Mouse (Mus musculus) splenic B cell, adult 2 months (primary cell): ENCODE measurements around the gene Bst1.
A peak's percentile ranks its signal among the peaks of the same experiment; 100 is the strongest.

ENCODE experiments used
- DNase-seq: peaks from one replicate; pipeline ENCODE4 v3.0.0-alpha.2; 2011; ENCODE audit warnings: low read depth, low spot score
- H3K27me3 ChIP-seq: 2 replicates; pipeline ENCODE4 v1.6.1; 2012; ENCODE audit warnings: mild to moderate bottlenecking, low read length, moderate library complexity, mixed read lengths; ENCODE audit not compliant: control insufficient read depth, poor library complexity, insufficient read depth, severe bottlenecking
- H3K36me3 ChIP-seq: 2 replicates; pipeline ENCODE4 v1.6.1; 2012; ENCODE audit warnings: mild to moderate bottlenecking, low read length, moderate library complexity, mixed read lengths; ENCODE audit not compliant: control insufficient read depth, poor library complexity, insufficient read depth, severe bottlenecking

Bst1 gene

GRCm38 (mm10) chr5:43827366-43827765 lies 8.7 kb downstream of the Bst1 start:
- no peaks in the 10 kb centered on the region for H3K36me3 ChIP-seq
- DNase-seq = no peak
- no peaks in the 10 kb centered on the region for H3K27me3 ChIP-seq

GRCm38 (mm10) chr5:43836590-43836989 lies 17.9 kb downstream of the Bst1 start:
- H3K36me3 ChIP-seq = no peaks in the 10 kb centered on the region
- H3K27me3 ChIP-seq = no peaks in the 10 kb centered on the region
- DNase-seq = peak; percentile 31

- H3K27me3 ChIP-seq = no peaks in the 10 kb centered on the region
- H3K36me3 ChIP-seq = no peaks in the 10 kb centered on the region
- peak; percentile 76 for DNase-seq
Measured at GRCm38 (mm10) chr5:43837372-43837771, 18.7 kb downstream of the Bst1 start.

- no peaks in the 10 kb centered on the region for H3K36me3 ChIP-seq
- no peaks in the 10 kb centered on the region for H3K27me3 ChIP-seq
- peak; percentile 87 for DNase-seq
Measured at GRCm38 (mm10) chr5:43841144-43842010, 22.7 kb downstream of the Bst1 start.

- Histone ChIP-seq H3K27me3 (no peaks in the 10 kb centered on the region), H3K36me3 (no peaks in the 10 kb centered on the region)
- DNase-seq = peak; percentile 63
Measured at GRCm38 (mm10) chr5:43842011-43842285, 23.3 kb downstream of the Bst1 start.

- DNase-seq = peak; percentile 65
- Histone ChIP-seq H3K27me3 (no peaks in the 10 kb centered on the region), H3K36me3 (no peaks in the 10 kb centered on the region)
Measured at GRCm38 (mm10) chr5:43842576-43843155, 24.0 kb downstream of the Bst1 start.

- Histone ChIP-seq H3K27me3 (no peaks in the 10 kb centered on the region), H3K36me3 (no peaks in the 10 kb centered on the region)
- no peak for DNase-seq
Measured at GRCm38 (mm10) chr5:43845083-43845482, 26.4 kb downstream of the Bst1 start.

GRCm38 (mm10) chr5:43845646-43846045 lies 27.0 kb downstream of the Bst1 start:
- no peaks in the 10 kb centered on the region for H3K27me3 ChIP-seq
- no peaks in the 10 kb centered on the region for H3K36me3 ChIP-seq
- DNase-seq = peak; percentile 73

GRCm38 (mm10) chr5:43846227-43846626 lies 27.5 kb downstream of the Bst1 start:
- no peak for DNase-seq
- no peaks in the 10 kb centered on the region for H3K27me3 ChIP-seq
- no peaks in the 10 kb centered on the region for H3K36me3 ChIP-seq

- DNase-seq = no peak
- Histone ChIP-seq H3K36me3 (0 out of 2 replicates have a peak, but pooled peaks cover 1% of the 10 kb centered on the region), H3K27me3 (no peaks in the 10 kb centered on the region)
Measured at GRCm38 (mm10) chr5:43847555-43847954, 28.9 kb downstream of the Bst1 start.

GRCm38 (mm10) chr5:43848275-43848674 lies 29.6 kb downstream of the Bst1 start:
- DNase-seq = no peak
- Histone ChIP-seq H3K36me3 (0 out of 2 replicates have a peak, but pooled peaks cover 1% of the 10 kb centered on the region), H3K27me3 (no peaks in the 10 kb centered on the region)

- Histone ChIP-seq H3K27me3 (no peaks in the 10 kb centered on the region), H3K36me3 (0 out of 2 replicates have a peak, but pooled peaks cover 1% of the 10 kb centered on the region)
- DNase-seq = peak; percentile 47
Measured at GRCm38 (mm10) chr5:43853096-43853867, 34.6 kb downstream of the Bst1 start.

GRCm38 (mm10) chr5:43853868-43854488 lies 35.3 kb downstream of the Bst1 start:
- peak; percentile 69 for DNase-seq
- H3K36me3 ChIP-seq = 0 out of 2 replicates have a peak, but pooled peaks cover 1% of the 10 kb centered on the region
- no peaks in the 10 kb centered on the region for H3K27me3 ChIP-seq

- peak; percentile 74 for DNase-seq
Measured at GRCm38 (mm10) chr5:43855769-43856168, 37.1 kb downstream of the Bst1 start.

More at GRCm38 (mm10) chr5:43855769-43856168, 37.1 kb downstream of the Bst1 start:
- Histone ChIP-seq H3K36me3 (0 out of 2 replicates have a peak, but pooled peaks cover 1% of the 10 kb centered on the region), H3K27me3 (no peaks in the 10 kb centered on the region)
